Mouse (Mus musculus): ENCODE results near the gene Nudt3. TPM values are rescaled to one million over a fixed set of nuclear protein-coding genes. Genes with fewer than 3 reads are reported as not detected.

Gene Nudt3
- polyA plus RNA-seq, 1 experiment = 55.7 TPM

- H3K27ac ChIP-seq (ENCODE audit: insufficient read depth, low read depth, low read length) = peak overlapping the region; percentile 93
- H3K4me3 ChIP-seq (ENCODE audit: insufficient read depth, low read length) = peak overlapping the region; percentile 59
- peaks cover 42% of the 10 kb centered on the region for H3K4me1 ChIP-seq (ENCODE audit: control insufficient read depth, insufficient read depth, low read length)
- TF ChIP-seq POLR2A (IDR thresholded peaks at IDR 0.05; ENCODE audit: borderline replicate concordance, low read depth, low read length) = no peak
- TF ChIP-seq CTCF (IDR thresholded peaks at IDR 0.05; ENCODE audit: low read depth, low read length) = no peak
Observed at GRCm38 (mm10) chr17:27554062-27554960, 69.0 kb downstream of the Nudt3 start.

GRCm38 (mm10) chr17:27552215-27553201 is 70.8 kb downstream of the Nudt3 start:
- H3K27ac ChIP-seq (ENCODE audit: insufficient read depth, low read depth, low read length) = peak overlapping the region; percentile 79
- TF ChIP-seq CTCF (IDR thresholded peaks at IDR 0.05; ENCODE audit: low read depth, low read length) (no peak), POLR2A (IDR thresholded peaks at IDR 0.05; ENCODE audit: borderline replicate concordance, low read depth, low read length) (no peak)

GRCm38 (mm10) chr17:27551393-27551940 is 71.8 kb downstream of the Nudt3 start:
- peaks cover 56% of the 10 kb centered on the region for H3K4me1 ChIP-seq (ENCODE audit: control insufficient read depth, insufficient read depth, low read length)
- TF ChIP-seq CTCF (IDR thresholded peaks at IDR 0.05; ENCODE audit: low read depth, low read length) = no peak
- TF ChIP-seq POLR2A (IDR thresholded peaks at IDR 0.05; ENCODE audit: borderline replicate concordance, low read depth, low read length) = no peak

More at GRCm38 (mm10) chr17:27552215-27553201, 70.8 kb downstream of the Nudt3 start:
- peaks cover 46% of the 10 kb centered on the region for H3K4me1 ChIP-seq (ENCODE audit: control insufficient read depth, insufficient read depth, low read length)
- H3K4me3 ChIP-seq (ENCODE audit: insufficient read depth, low read length) = no peak overlapping the region

GRCm38 (mm10) chr17:27549234-27549633 is 74.1 kb downstream of the Nudt3 start:
- H3K4me1 ChIP-seq (ENCODE audit: control insufficient read depth, insufficient read depth, low read length) = peaks cover 54% of the 10 kb centered on the region
- H3K27ac ChIP-seq (ENCODE audit: insufficient read depth, low read depth, low read length) = no peak overlapping the region
- no peak for TF ChIP-seq CTCF (IDR thresholded peaks at IDR 0.05; ENCODE audit: low read depth, low read length)
- no peak for TF ChIP-seq POLR2A (IDR thresholded peaks at IDR 0.05; ENCODE audit: borderline replicate concordance, low read depth, low read length)
- no peak overlapping the region for H3K4me3 ChIP-seq (ENCODE audit: insufficient read depth, low read length)

More at GRCm38 (mm10) chr17:27551393-27551940, 71.8 kb downstream of the Nudt3 start:
- H3K4me3 ChIP-seq (ENCODE audit: insufficient read depth, low read length) = no peak overlapping the region
- no peak overlapping the region for H3K27ac ChIP-seq (ENCODE audit: insufficient read depth, low read depth, low read length)

- H3K27ac ChIP-seq (ENCODE audit: insufficient read depth, low read depth, low read length) = peak overlapping the region; percentile 60
- H3K4me1 ChIP-seq (ENCODE audit: control insufficient read depth, insufficient read depth, low read length) = peaks cover 37% of the 10 kb centered on the region
- H3K4me3 ChIP-seq (ENCODE audit: insufficient read depth, low read length) = 0 out of 2 replicates have a peak overlapping the region, but pooled peaks have one; percentile 20
- TF ChIP-seq POLR2A (IDR thresholded peaks at IDR 0.05; ENCODE audit: borderline replicate concordance, low read depth, low read length) (no peak), CTCF (IDR thresholded peaks at IDR 0.05; ENCODE audit: low read depth, low read length) (no peak)
Observed at GRCm38 (mm10) chr17:27547253-27547868, 75.9 kb downstream of the Nudt3 start.

GRCm38 (mm10) chr17:27546574-27547085 is 76.7 kb downstream of the Nudt3 start:
- Histone ChIP-seq H3K4me3 (ENCODE audit: insufficient read depth, low read length) (no peak overlapping the region), H3K4me1 (ENCODE audit: control insufficient read depth, insufficient read depth, low read length) (peaks cover 31% of the 10 kb centered on the region), H3K27ac (ENCODE audit: insufficient read depth, low read depth, low read length) (peak overlapping the region; percentile 60)
- TF ChIP-seq POLR2A (IDR thresholded peaks at IDR 0.05; ENCODE audit: borderline replicate concordance, low read depth, low read length) (no peak), CTCF (IDR thresholded peaks at IDR 0.05; ENCODE audit: low read depth, low read length) (no peak)

- Histone ChIP-seq H3K27ac (ENCODE audit: insufficient read depth, low read depth, low read length) (no peak overlapping the region), H3K4me3 (ENCODE audit: insufficient read depth, low read length) (no peak overlapping the region), H3K4me1 (ENCODE audit: control insufficient read depth, insufficient read depth, low read length) (peaks cover 27% of the 10 kb centered on the region)
- no peak for TF ChIP-seq POLR2A (IDR thresholded peaks at IDR 0.05; ENCODE audit: borderline replicate concordance, low read depth, low read length)
- TF ChIP-seq CTCF (IDR thresholded peaks at IDR 0.05; ENCODE audit: low read depth, low read length) = no peak
Observed at GRCm38 (mm10) chr17:27545991-27546390, 77.3 kb downstream of the Nudt3 start.

- H3K4me1 ChIP-seq (ENCODE audit: control insufficient read depth, insufficient read depth, low read length) = peaks cover 26% of the 10 kb centered on the region
- no peak overlapping the region for H3K4me3 ChIP-seq (ENCODE audit: insufficient read depth, low read length)
- H3K27ac ChIP-seq (ENCODE audit: insufficient read depth, low read depth, low read length) = no peak overlapping the region
- TF ChIP-seq CTCF (IDR thresholded peaks at IDR 0.05; ENCODE audit: low read depth, low read length) = no peak
- no peak for TF ChIP-seq POLR2A (IDR thresholded peaks at IDR 0.05; ENCODE audit: borderline replicate concordance, low read depth, low read length)
Observed at GRCm38 (mm10) chr17:27544551-27544950, 78.7 kb downstream of the Nudt3 start.

GRCm38 (mm10) chr17:27541984-27542383 is 81.3 kb downstream of the Nudt3 start:
- no peak overlapping the region for H3K4me3 ChIP-seq (ENCODE audit: insufficient read depth, low read length)
- no peak overlapping the region for H3K27ac ChIP-seq (ENCODE audit: insufficient read depth, low read depth, low read length)
- H3K4me1 ChIP-seq (ENCODE audit: control insufficient read depth, insufficient read depth, low read length) = peaks cover 17% of the 10 kb centered on the region
- TF ChIP-seq POLR2A (IDR thresholded peaks at IDR 0.05; ENCODE audit: borderline replicate concordance, low read depth, low read length) (no peak), CTCF (IDR thresholded peaks at IDR 0.05; ENCODE audit: low read depth, low read length) (no peak)

Data from bone marrow macrophage, adult 2 months (primary cell).